Mouse (Mus musculus) hematopoietic stem cell, adult 5-6 weeks (primary cell): ENCODE measurements at regions not wholly inside any gene's neighbourhood (a gene's known extent, or its start where the extent isn't known, plus 50 kb on each side); places are given as distances from the start of the nearest gene placed in this dataset.

ENCODE experiments used
- ATAC-seq, 2 experiments: fragments of 125-278 bp in 1 of 2; replicated peaks in 1 of 2; 2 replicates each; pipeline ENCODE4 v1.8.0; 2016 to 2017; ENCODE audit warnings: inconsistent platforms in 2 of 2, mild to moderate bottlenecking in 2 of 2, moderate number of reproducible peaks in 2 of 2, low read depth in 1 of 2, moderate TSS enrichment in 1 of 2; ENCODE audit not compliant: low FRiP score in 2 of 2, poor library complexity in 2 of 2, severe bottlenecking in 2 of 2, insufficient read depth in 1 of 2, low TSS enrichment in 1 of 2

- ATAC-seq = no peak
These were observed 73.3 kb upstream of the Serp2 start for GRCm38 (mm10) chr14:76629913-76630478.

GRCm38 (mm10) chr14:76628182-76628892, 71.6 kb upstream of the Serp2 start:
- no peak for ATAC-seq

GRCm38 (mm10) chr14:76625589-76626368, 69.1 kb upstream of the Serp2 start:
- ATAC-seq = no peak

GRCm38 (mm10) chr14:76624626-76625378, 68.1 kb upstream of the Serp2 start:
- ATAC-seq = no peak

- ATAC-seq = 0 out of 4 replicates have a peak, but pooled peaks of 1 of the 2 experiments have one; percentile 27
These were observed 66.8 kb upstream of the Serp2 start for GRCm38 (mm10) chr14:76623371-76623988.

GRCm38 (mm10) chr14:76622634-76623291, 66.1 kb upstream of the Serp2 start:
- ATAC-seq = no peak

GRCm38 (mm10) chr14:76619038-76619409, 62.3 kb upstream of the Serp2 start:
- ATAC-seq = no peak

- ATAC-seq = no peak; a peak in 1 of 4 replicates
These were observed 61.8 kb upstream of the Serp2 start for GRCm38 (mm10) chr14:76618331-76619037.

- ATAC-seq = no peak
These were observed 61.2 kb upstream of the Serp2 start for GRCm38 (mm10) chr14:76617889-76618288.

GRCm38 (mm10) chr14:76617447-76617846, 60.8 kb upstream of the Serp2 start:
- ATAC-seq = no peak

GRCm38 (mm10) chr14:76616367-76616683, 59.6 kb upstream of the Serp2 start:
- ATAC-seq = no peak

GRCm38 (mm10) chr14:76615603-76616366, 59.1 kb upstream of the Serp2 start:
- no peak for ATAC-seq

GRCm38 (mm10) chr14:76615182-76615581, 58.5 kb upstream of the Serp2 start:
- no peak for ATAC-seq

GRCm38 (mm10) chr14:76614682-76615081, 58.0 kb upstream of the Serp2 start:
- no peak for ATAC-seq

GRCm38 (mm10) chr14:76613604-76614003, 56.9 kb upstream of the Serp2 start:
- no peak for ATAC-seq
